ENCODE assay signal across 14 mouse cellular contexts in the genomic region with DNA sequence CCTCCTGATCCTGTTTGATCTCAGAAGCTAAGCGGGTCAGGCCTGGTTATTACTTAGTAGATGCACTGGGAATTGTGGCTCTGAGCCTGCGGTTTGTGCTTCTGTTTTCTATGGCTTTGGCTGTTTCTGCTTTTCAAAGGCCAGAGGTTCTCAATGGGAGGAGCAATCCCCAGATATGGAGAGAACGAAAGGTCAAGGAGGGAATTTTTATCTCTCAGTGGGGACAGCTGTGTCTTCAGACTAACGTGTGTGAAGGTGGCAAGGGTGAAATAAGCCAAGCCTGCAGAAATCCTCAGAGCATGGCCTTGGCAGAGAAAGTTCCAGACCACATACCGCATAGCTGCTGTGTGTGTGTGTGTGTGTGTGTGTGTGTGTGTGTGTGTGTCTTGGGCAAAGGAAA.
"Had no signal": no experiment of that assay in that cellular context is flagged by ENCODE, and none has a peak within 500 bp of the region (broad histone marks: within the 10 kb centered on the region; RNA-seq: fewer than 3 reads in every experiment).

No protein-coding gene starts in this region.

- DNase-seq: gastrocnemius, adult 2 months; gastrocnemius, postnatal 10 days; gastrocnemius, postnatal 36 days; heart, adult 18-20 months; heart, postnatal 10 days; kidney, adult 11 months; kidney, adult 2 months; kidney, adult 9 months; kidney, postnatal 14 days; kidney, postnatal 36 days; layer of hippocampus, adult 9-11 months; liver; liver, embryonic 13.5 days; liver, postnatal 0 days had no signal
